Mouse (Mus musculus) erythroblast, embryonic 14.5 days (primary cell): ENCODE data around the gene AC170998.1.

Experiments
- GATA1 ChIP-seq: IDR thresholded peaks from 2 replicates; pipeline ENCODE4 v1.6.1; 2012; ENCODE audit warnings: low read length, inconsistent platforms, mixed read lengths
- TAL1 ChIP-seq: IDR thresholded peaks from 3 replicates; pipeline ENCODE4 v1.6.1; 2012; ENCODE audit warnings: low read length, inconsistent platforms, mixed read lengths

- TF ChIP-seq GATA1 (no peak), TAL1 (no peak)
These were observed 24.1 kb upstream of the AC170998.1 start for GRCm38 (mm10) chr17:28701737-28702136.
